Mouse (Mus musculus) thymus, adult 2 months (tissue): ENCODE results near the gene Vrk2. TPM values are rescaled to one million over a fixed set of nuclear protein-coding genes. Genes with fewer than 3 reads are reported as not detected.

Experiments used
- DNase-seq: peaks from one replicate; pipeline ENCODE4 v3.0.0; 2021
- H3K27ac ChIP-seq: fragments of 200-500 bp; 2 replicates; pipeline ENCODE4 v1.5.1; 2012; ENCODE audit warnings: low read length, control low read depth; ENCODE audit not compliant: control insufficient read depth, insufficient read depth
- H3K27me3 ChIP-seq: fragments of 200-500 bp; 2 replicates; pipeline ENCODE4 v1.6.1; 2012; ENCODE audit warnings: mild to moderate bottlenecking, low read length, moderate library complexity, mixed read lengths; ENCODE audit not compliant: control insufficient read depth, insufficient read depth
- H3K36me3 ChIP-seq: fragments of 200-500 bp; 2 replicates; pipeline ENCODE4 v1.6.1; 2012; ENCODE audit warnings: mild to moderate bottlenecking, low read length, moderate library complexity; ENCODE audit not compliant: control insufficient read depth, insufficient read depth
- H3K4me1 ChIP-seq: fragments of 200-500 bp; replicated peaks from 2 replicates; pipeline ENCODE4 v1.6.1; 2012; ENCODE audit warnings: low read length; ENCODE audit not compliant: control insufficient read depth, insufficient read depth
- H3K4me3 ChIP-seq: fragments of 200-500 bp; 2 replicates; pipeline ENCODE4 v1.5.1; 2012; ENCODE audit warnings: mild to moderate bottlenecking, low read length, control low read depth, moderate library complexity; ENCODE audit not compliant: control insufficient read depth, insufficient read depth
- CTCF ChIP-seq: fragments of 200-500 bp; IDR thresholded peaks from 2 replicates; pipeline ENCODE4 v1.5.1; 2012; ENCODE audit warnings: mild to moderate bottlenecking, control low read depth, low read length, moderate library complexity, borderline replicate concordance; ENCODE audit not compliant: control insufficient read depth, poor library complexity, insufficient read depth; ENCODE audit errors: extremely low read depth
- POLR2A ChIP-seq: fragments of 200-500 bp; IDR thresholded peaks from 2 replicates; pipeline ENCODE4 v1.6.1; 2012; ENCODE audit warnings: mild to moderate bottlenecking, low read length, control low read depth, moderate library complexity; ENCODE audit not compliant: control insufficient read depth, poor library complexity, insufficient read depth; ENCODE audit errors: extremely low read depth
- WGBS: fragments of 180-500 bp; shearing (Covaris S2); methylation state at CpG from one replicate; pipeline ENCODE4 v1.1.7; 2018; 5-methylcytosine and 5-hydroxymethylcytosine counted together
- polyA plus RNA-seq: library from polyadenylated mRNA; depleted of rRNA; stranded (reverse); fragments of >200 nt; gene quantifications from 2 replicates; pipeline ENCODE4 v1.2.3, GENCODE M21; 2012; rRNA removed

Vrk2 gene
- polyA plus RNA-seq = 2.9 and 4.6 TPM in 2 replicates

DNA sequence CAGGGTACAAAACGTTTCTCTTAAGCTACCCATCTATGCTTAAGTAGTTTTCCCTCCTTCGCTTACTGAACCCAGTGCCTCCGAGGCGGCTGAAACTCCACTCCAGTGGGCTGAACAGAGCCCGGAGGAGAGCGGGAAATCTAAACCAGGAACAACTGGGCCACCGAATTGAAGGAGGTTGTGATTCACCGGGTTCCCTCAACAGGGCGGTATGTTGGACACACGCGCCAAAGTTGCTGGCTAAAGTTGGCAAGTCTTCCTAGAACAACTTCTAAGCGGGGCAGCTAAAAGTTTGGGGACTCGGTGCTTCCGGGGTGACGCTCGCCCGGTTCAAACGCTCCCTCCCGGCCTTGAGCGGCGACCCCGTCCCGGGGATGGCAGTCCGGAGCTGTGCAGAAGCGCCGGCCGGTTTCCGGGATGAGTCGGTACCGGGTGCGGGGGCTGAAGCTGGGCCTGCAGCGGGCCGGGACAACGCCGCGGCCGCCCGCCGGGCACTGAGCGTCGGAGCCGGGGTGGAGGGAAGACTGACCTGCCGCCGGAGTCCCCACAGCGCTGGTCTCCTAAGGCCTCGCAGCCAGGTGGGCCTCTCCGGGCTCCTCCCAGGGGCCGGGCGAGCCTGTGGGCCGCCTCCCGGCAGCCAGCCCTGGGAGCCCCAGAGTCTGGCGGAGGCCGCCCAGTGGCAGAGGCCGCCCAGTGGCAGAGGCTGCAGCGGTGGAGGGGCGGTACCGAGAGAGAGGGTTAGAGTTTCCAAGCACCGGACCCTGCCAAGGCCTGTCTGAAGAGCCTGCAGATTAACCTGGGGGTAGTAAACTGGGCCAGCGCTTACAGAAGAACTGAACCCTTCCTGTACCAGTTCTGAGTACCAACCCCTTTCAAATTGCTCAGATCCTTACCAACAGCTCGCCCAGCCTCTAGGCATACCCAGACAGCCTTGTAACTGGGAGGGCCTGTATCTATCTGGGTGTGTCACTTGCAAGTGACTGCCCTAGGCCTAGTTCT lies at the start of gene Vrk2, which contains the start of gene Gm6899:
TSS of gene Vrk2 (minus strand) at position 939 of the 999 bp plus-strand sequence.
TSS of gene Gm6899 (plus strand) at position 181 of the 999 bp plus-strand sequence.
- peak; percentile 77 for DNase-seq
- under 1% methylated on average over 60 of the region's 60 CpGs for WGBS
- no peaks in the 10 kb centered on the region for H3K27me3 ChIP-seq
- TF ChIP-seq CTCF = peak; percentile 59; the same call in 1 of the 2 replicates
- peak; percentile 53; the same call in 1 of the 2 replicates for TF ChIP-seq POLR2A
- H3K27ac ChIP-seq = peak within 1 kb of the TSS; percentile 59
- H3K36me3 ChIP-seq = no peaks in the 10 kb centered on the region
- peak within 1 kb of the TSS; percentile 89 for H3K4me3 ChIP-seq
- peaks cover 5% of the 10 kb centered on the region for H3K4me1 ChIP-seq

DNA sequence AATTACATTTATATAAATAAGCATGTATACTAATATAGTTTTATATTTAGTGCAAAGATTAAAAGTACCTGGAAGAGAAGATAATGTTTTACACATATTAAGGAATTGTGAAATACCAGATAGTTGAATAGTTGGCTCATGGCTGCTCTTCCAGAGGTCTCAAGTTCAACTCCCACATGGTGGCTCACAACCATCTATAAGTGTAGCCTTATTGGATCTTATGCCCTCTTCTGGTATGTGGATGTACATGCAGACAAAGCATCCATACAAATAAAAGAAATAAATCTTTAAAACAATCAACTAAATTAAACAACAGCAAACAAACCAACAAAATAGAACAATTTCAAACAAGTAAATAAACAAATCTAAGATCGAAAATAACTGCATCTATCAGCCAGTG lies 48.3 kb upstream of the Vrk2 start:
- WGBS = 98% methylated on average over 1 of the region's 1 CpGs
- TF ChIP-seq CTCF (no peak), POLR2A (no peak)
- DNase-seq = no peak
- Histone ChIP-seq H3K27ac (no peak overlapping the region), H3K27me3 (no peaks in the 10 kb centered on the region), H3K36me3 (no peaks in the 10 kb centered on the region), H3K4me3 (no peak overlapping the region), H3K4me1 (no peaks in the 10 kb centered on the region; the same call in 1 of the 2 replicates)

DNA sequence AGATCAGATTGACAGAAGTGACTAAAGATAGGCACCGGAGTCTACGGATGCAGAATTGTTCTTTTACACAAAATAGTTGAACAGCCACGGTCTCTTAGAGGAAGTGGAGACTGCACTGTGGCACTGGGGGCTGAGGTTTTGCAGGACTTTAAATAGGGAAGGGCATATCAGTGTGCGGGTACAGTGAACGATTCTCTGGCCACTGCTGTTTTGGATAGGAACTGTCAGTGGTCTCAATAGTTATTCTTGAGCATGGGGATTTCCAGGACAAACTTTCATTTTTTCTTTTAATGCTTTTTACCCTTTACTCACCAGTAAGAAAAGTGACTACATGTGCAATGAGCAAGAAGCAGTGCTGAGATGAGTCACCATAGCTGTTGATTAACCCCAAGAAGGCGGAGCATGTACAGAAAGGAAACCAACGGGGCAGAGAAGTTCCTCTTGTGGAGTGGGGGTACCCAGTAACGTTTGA lies 46.6 kb upstream of the Vrk2 start:
- Histone ChIP-seq H3K36me3 (no peaks in the 10 kb centered on the region), H3K4me3 (no peak overlapping the region), H3K27me3 (no peaks in the 10 kb centered on the region), H3K27ac (no peak overlapping the region), H3K4me1 (no peaks in the 10 kb centered on the region; the same call in 1 of the 2 replicates)
- peak; percentile 2 for DNase-seq
- TF ChIP-seq CTCF (no peak), POLR2A (no peak)
- 7% methylated on average over 8 of the region's 8 CpGs for WGBS

DNA sequence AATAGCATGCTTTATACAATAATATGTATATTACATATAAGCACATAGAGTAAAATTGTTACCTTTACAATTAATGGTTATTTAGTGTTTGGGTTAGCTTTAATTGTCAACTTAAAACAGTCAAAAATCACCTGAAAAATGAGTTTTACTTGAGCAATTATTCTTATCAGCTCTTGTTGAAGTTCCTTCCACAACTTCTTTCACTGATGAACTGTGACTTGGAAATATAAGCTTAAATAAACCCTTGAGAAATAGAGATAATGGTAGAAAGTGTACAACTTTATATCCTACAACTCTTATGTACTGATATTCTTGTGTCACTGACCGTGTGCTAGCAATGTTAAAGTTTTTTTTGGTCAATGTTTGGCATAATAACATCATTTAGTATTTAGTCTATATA lies 42.4 kb upstream of the Vrk2 start:
- Histone ChIP-seq H3K36me3 (no peaks in the 10 kb centered on the region), H3K4me1 (no peaks in the 10 kb centered on the region; the same call in 1 of the 2 replicates), H3K4me3 (no peak overlapping the region), H3K27ac (no peak overlapping the region), H3K27me3 (no peaks in the 10 kb centered on the region)
- no peak for TF ChIP-seq POLR2A
- WGBS = 94% methylated on average over 1 of the region's 1 CpGs
- DNase-seq = no peak

DNA sequence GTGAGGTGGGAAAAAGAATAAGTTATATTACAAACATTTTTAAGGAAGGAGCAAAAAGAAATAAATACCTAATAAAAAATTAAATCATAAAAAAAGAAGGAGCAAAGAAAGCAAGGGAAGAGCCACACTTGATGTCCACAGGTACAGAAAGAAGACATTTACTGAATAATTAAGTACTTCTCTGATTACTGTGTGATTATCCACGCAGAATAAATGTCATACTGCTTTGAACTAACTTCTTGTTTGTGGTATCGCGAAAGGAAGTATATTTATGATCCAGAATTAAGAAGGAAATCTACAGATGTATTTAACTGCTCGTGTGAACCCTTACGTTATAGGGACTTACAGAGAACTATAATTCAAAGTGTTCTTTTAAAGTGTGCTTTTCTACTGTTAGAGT lies 28.9 kb upstream of the Vrk2 start:
- Histone ChIP-seq H3K4me3 (no peak overlapping the region), H3K4me1 (no peaks in the 10 kb centered on the region), H3K36me3 (no peaks in the 10 kb centered on the region), H3K27me3 (no peaks in the 10 kb centered on the region), H3K27ac (no peak overlapping the region)
- WGBS = 59% methylated on average over 5 of the region's 5 CpGs
- DNase-seq = no peak
- TF ChIP-seq POLR2A (no peak), CTCF (no peak)

DNA sequence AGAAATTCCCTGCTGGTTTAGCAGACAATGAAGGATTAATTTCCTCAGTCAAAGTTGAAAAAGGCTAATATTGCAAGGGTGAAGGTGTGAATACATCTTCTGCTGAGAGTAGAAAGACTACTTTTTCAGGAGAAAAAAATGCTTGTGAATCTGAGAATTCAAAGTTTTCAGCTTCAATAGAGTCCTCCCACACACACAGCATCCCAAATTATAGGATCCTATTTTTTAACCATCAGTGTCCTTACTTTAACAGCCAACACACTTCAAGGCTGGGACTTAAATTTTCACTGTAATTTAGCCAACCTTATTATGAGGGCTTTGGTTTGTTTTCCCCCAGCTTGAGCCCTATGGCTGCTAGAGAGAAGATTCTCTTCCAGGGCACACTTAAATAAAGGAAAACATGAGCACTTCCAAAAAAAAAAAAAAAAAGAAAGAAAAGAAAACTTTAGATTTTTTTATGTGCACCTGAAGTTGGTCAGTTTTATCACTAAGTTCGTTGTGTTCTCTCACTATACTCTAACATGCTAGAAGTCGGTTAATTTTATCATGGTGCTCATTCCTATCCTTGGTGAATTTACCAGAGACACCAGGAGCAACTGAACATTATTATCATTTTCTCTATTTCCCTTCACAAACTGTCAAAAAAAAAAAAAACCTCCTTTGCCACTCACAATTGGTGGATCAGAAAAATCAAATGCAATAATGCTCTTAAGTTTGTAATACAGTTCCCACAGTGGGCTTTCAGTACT lies 24.9 kb upstream of the Vrk2 start:
- Histone ChIP-seq H3K27me3 (no peaks in the 10 kb centered on the region), H3K36me3 (no peaks in the 10 kb centered on the region), H3K4me1 (no peaks in the 10 kb centered on the region), H3K27ac (no peak overlapping the region), H3K4me3 (no peak overlapping the region)
- TF ChIP-seq POLR2A (no peak), CTCF (no peak)
- DNase-seq = no peak
- 93% methylated on average over 2 of the region's 2 CpGs for WGBS

DNA sequence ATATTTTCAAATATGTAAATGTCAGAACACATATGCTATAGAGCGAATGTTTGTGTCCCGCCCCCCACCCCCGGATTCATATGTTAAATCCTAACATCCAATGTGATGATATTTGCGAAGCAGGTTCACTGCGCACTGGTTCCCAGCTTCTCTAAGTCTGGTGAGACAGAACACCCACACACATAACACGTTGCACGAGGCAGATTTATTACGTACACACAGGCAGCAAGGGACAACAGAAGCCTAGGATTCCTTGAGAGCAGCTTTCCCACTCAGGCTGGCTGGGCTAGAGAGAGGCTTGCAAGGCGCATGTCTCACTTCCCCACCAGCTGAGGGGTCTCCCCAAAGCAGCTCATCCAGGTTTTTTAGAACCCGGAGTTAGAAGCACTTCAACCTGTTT lies 15.0 kb upstream of the Vrk2 start:
- Histone ChIP-seq H3K4me1 (no peaks in the 10 kb centered on the region), H3K27ac (no peak overlapping the region), H3K4me3 (no peak overlapping the region), H3K27me3 (no peaks in the 10 kb centered on the region), H3K36me3 (no peaks in the 10 kb centered on the region)
- no peak for DNase-seq
- TF ChIP-seq CTCF (no peak), POLR2A (no peak)
- WGBS = 90% methylated on average over 10 of the region's 10 CpGs
